Mouse (Mus musculus) cortical plate, adult 2 months (tissue): Measurements from ENCODE around the gene Rubcnl.
A peak's percentile ranks its signal among the peaks of the same experiment; 100 is the strongest.

ENCODE experiments used
- CTCF ChIP-seq: fragments of 200-500 bp; IDR thresholded peaks from 2 replicates; pipeline ENCODE4 v1.5.1; 2011; ENCODE audit warnings: mild to moderate bottlenecking, control low read depth, low read length; ENCODE audit not compliant: insufficient read depth; ENCODE audit errors: extremely low read depth
- POLR2A ChIP-seq: fragments of 200-500 bp; IDR thresholded peaks from 2 replicates; pipeline ENCODE4 v1.6.1; 2011; ENCODE audit warnings: mild to moderate bottlenecking, low read length, control low read depth; ENCODE audit not compliant: insufficient read depth; ENCODE audit errors: extremely low read depth

GRCm38 (mm10) chr14:74990504-74990903 lies 25.3 kb upstream of the Rubcnl start:
- TF ChIP-seq CTCF (peak; percentile 22; the same call in 1 of the 2 replicates), POLR2A (no peak)
